Mouse (Mus musculus): ENCODE measurements at regions not wholly inside any gene's neighbourhood (a gene's known extent, or its start where the extent isn't known, plus 50 kb on each side); places are given as distances from the start of the nearest gene placed in this dataset.
A peak's percentile ranks its signal among the peaks of the same experiment; 100 is the strongest.

DNA sequence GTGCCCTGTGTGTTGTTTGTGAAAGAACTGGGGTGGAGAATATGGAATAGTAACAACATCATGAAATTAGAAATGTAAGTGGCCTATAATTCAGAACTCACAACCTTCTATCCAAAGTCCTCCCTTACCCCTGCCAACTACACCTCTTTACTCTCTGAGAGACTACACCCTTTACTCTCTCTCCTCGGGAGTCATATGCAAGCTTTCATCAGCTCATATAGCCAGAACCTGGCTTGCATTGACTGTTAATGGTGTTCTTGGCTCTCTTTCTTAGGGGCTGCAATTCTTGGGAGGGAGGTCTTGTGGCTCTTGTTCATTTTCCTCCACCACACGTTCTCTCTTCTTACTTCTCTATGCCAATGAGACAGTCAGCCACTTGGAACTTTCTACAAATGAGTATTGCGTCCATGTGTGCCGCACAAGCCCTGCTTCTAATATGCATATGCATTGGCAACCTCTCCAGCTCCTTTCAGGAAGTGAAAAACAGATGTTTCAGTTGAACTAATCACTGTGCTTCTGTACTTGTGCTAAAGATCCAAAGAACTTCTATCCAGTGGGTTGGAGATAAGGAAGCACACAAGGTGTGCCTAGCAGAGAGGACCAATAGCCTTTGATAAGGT, 265.3 kb downstream of the Trib2 start (continued):
- TF ChIP-seq MAFK (IDR thresholded peaks at IDR 0.05; ENCODE audit: insufficient replicate concordance, low read length) (no peak), RAD21 (IDR thresholded peaks at IDR 0.05; ENCODE audit: low read depth, low read length) (no peak), PAX5 (IDR thresholded peaks at IDR 0.05; ENCODE audit: low read length) (no peak), CHD1 (IDR thresholded peaks at IDR 0.05; ENCODE audit: low read depth, low read length) (no peak), JUN (IDR thresholded peaks at IDR 0.05; ENCODE audit: insufficient read depth, low read depth, low read length) (peak; percentile 85), USF1 (IDR thresholded peaks at IDR 0.05; ENCODE audit: low read depth, low read length) (no peak), MAX (IDR thresholded peaks at IDR 0.05; ENCODE audit: low read length) (peak; percentile 80), E2F4 (IDR thresholded peaks at IDR 0.05; ENCODE audit: insufficient replicate concordance, low read depth, low read length) (no peak), ELF1 (IDR thresholded peaks at IDR 0.05; ENCODE audit: low read depth, low read length) (peak; percentile 81), IRF4 (IDR thresholded peaks at IDR 0.05; ENCODE audit: low read depth, low read length) (peak; percentile 96)

- Histone ChIP-seq H3K4me1 (ENCODE audit: control insufficient read depth in 1 of 2, insufficient read depth in 2 of 2) (peaks cover 0 to 4% of the 10 kb centered on the region in 2 experiments; a peak in 1 of 4 replicates), H3K9me3 (replicated peaks; ENCODE audit: low read length) (no peaks in the 10 kb centered on the region), H3K9ac (ENCODE audit: insufficient read depth, low read depth) (no peak overlapping the region), H3K79me2 (replicated peaks; ENCODE audit: control insufficient read depth, extremely low read depth, insufficient read depth, poor library complexity, severe bottlenecking) (no peaks in the 10 kb centered on the region), H3K4me3 (replicated peaks in 1 of 3; ENCODE audit: low read depth in 2 of 3, low read length in 2 of 3, poor library complexity in 1 of 3) (no peak overlapping the region), H3K36me3 (replicated peaks in 1 of 2; ENCODE audit: control insufficient read depth in 1 of 2, insufficient read depth in 1 of 2, low read length in 1 of 2) (no peaks in the 10 kb centered on the region), H3K27ac (ENCODE audit: insufficient read depth, low read depth) (no peak overlapping the region), H3K27me3 (replicated peaks) (no peaks in the 10 kb centered on the region), H3K4me2 (ENCODE audit: insufficient read depth, low read depth, poor library complexity, severe bottlenecking) (no peak overlapping the region)
- in situ Hi-C loops (cut with MboI; ENCODE audit: low pct_ligation_motif_present, low pct_unique_long_range_greater_than_20kb, low sequenced_read_pairs) = loop anchor here (25.0 kb wide), 1 partner anchor 643 kb away; no protein-coding TSS in a partner anchor
- dilution Hi-C loops (cut with MboI; ENCODE audit: extremely low pct_ligation_motif_present, extremely low pct_unique_long_range_greater_than_20kb, low sequenced_read_pairs) = no loop called here
- no peak for TF ChIP-seq POLR2AphosphoS2 (IDR thresholded peaks at IDR 0.05; ENCODE audit: low read depth, low read length)
- no peak for TF ChIP-seq MAX (IDR thresholded peaks at IDR 0.05; ENCODE audit: low read length)
- no peak for TF ChIP-seq UBTF (IDR thresholded peaks at IDR 0.05; ENCODE audit: low read depth, low read length)
- TF ChIP-seq CTCF (conservative IDR thresholded peaks at IDR 0.05 in 1 of 2, IDR thresholded peaks at IDR 0.05 in 1 of 2; ENCODE audit: low read depth in 2 of 2, low read length in 2 of 2) = no peak
- no peak for TF ChIP-seq ZMIZ1 (IDR thresholded peaks at IDR 0.05; ENCODE audit: low read depth, low read length)
- TF ChIP-seq CHD1 (IDR thresholded peaks at IDR 0.05; ENCODE audit: low read depth, low read length) = no peak
- no peak for TF ChIP-seq ZNF384 (IDR thresholded peaks at IDR 0.05; ENCODE audit: low read depth, low read length)
- no peak for TF ChIP-seq SMC3 (IDR thresholded peaks at IDR 0.05; ENCODE audit: low read depth, low read length)
- no peak for TF ChIP-seq NRF1 (IDR thresholded peaks at IDR 0.05; ENCODE audit: low read depth, low read length)
- TF ChIP-seq JUN (IDR thresholded peaks at IDR 0.05; ENCODE audit: insufficient read depth, low read depth, low read length) = no peak
- no peak for TF ChIP-seq ETS1 (conservative IDR thresholded peaks at IDR 0.05; ENCODE audit: low read depth, low read length)
- no peak for TF ChIP-seq IRF4 (IDR thresholded peaks at IDR 0.05; ENCODE audit: low read depth, low read length)
- TF ChIP-seq BHLHE40 (IDR thresholded peaks at IDR 0.05; ENCODE audit: low read depth, low read length) = no peak
- no peak for TF ChIP-seq USF1 (IDR thresholded peaks at IDR 0.05; ENCODE audit: low read depth, low read length)
- TF ChIP-seq MEF2A (IDR thresholded peaks at IDR 0.05; ENCODE audit: borderline replicate concordance, low read depth, low read length) = no peak
- TF ChIP-seq TBP (conservative IDR thresholded peaks at IDR 0.05; ENCODE audit: low read depth, low read length) = no peak
- no peak for TF ChIP-seq MAZ (IDR thresholded peaks at IDR 0.05; ENCODE audit: low read depth, low read length)
- TF ChIP-seq KAT2A (IDR thresholded peaks at IDR 0.05; ENCODE audit: insufficient replicate concordance, low read length) = no peak
- no peak for TF ChIP-seq NELFE (IDR thresholded peaks at IDR 0.05; ENCODE audit: low read depth, low read length)
- TF ChIP-seq ZC3H11A (IDR thresholded peaks at IDR 0.05; ENCODE audit: low read depth, low read length) = no peak
- DNase-seq (ENCODE audit: extremely low read depth) = no peak
Observed at GRCm38 (mm10) chr12:15544351-15544750, 272.4 kb downstream of the Trib2 start.
